Mouse (Mus musculus): ENCODE measurements around the gene H1f0. TPM values are rescaled to one million over a fixed set of nuclear protein-coding genes. Genes with fewer than 3 reads are reported as not detected.

Gene H1f0
- total RNA-seq (2021) = 10 to 100 TPM; 74.4 to 86.9 TPM
- long read RNA-seq, experiment 1, transcript H1f0-201 (1 exons, 2,055 nt) = major isoform, 110 of 110 reads
- long read RNA-seq, experiment 1, partial matches to known transcripts = 0 of 110 reads
- long read RNA-seq, experiment 1, other reads (novel, unspliced or antisense) = 0 of 110 reads
- long read RNA-seq, experiment 2, transcript H1f0-201 (1 exons, 2,055 nt) = major isoform, 128 of 129 reads
- long read RNA-seq, experiment 2, partial matches to known transcripts = 0 of 129 reads
- long read RNA-seq, experiment 2, other reads (novel, unspliced or antisense) = 1 of 129 reads

DNA sequence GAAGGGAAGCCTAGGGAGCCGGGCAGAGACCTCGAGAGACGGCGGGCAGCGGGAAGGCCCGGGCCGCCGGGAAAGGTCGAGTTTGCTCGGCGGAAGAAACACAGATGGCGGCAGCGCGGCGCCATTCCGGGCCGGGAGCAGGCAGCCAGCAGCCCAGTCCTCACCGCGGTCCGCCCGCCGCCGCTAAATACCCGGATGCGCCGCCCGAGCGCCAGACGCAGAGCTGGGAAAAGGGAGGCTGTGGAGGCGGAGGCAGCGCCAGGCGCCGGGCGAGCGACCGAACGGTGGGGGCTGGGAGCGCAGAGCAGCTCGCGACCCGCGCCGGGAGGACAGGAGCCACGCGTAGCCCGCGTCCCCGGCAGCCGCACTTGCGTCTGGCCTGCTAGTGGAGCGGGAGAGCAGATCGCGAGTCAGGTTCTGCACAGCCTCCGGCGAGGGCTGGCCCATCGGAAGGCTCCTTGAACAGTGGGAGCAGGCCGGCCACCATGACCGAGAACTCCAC lies at the start of gene H1f0:
Gene H1f0, plus strand, starts transcription at position 214 of the 502 bp plus-strand sequence.
- DNase-seq (ENCODE audit: low spot score) = peak; percentile 94

DNA sequence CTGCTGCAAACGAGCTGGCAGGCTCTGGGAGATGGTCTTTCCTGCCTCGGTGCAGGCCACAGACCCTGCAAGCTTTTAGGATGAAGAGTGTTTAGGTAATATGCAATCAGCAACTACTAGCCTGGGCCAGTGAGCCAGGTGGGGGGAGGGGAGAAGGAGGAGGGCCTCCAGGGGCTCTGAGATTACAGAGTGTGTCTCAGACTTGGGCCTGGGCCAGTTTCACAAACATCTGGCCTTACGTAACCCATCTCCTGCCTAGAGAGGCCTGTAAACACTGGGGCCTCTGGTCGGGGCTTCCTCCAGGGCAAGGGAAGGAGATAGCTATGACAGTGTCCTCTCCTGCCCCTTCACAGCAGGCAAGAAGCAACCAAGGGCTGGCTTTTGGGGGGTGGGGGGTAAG lies 49.4 kb upstream of the H1f0 start:
- DNase-seq (ENCODE audit: low spot score) = peak; percentile 89

DNA sequence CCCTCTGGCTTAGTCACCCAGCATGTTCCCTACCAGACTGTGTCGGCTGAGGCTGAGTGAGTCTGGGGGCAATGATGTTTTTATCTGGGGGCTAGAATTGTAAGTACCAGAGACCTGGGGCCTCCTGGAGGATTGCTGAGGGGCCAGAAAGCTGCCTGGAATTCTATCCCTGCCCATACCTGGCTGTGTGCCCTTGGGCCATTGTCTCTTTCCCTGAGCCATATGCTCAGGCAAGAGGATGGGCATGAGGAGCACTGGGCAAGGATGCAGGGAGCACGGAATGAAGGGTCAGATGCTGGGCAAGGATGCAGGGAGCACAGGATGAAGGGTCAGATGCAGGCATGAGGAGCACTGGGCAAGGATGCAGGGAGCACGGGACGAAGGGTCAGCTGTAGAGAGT lies 48.2 kb upstream of the H1f0 start:
- no peak for DNase-seq (ENCODE audit: low spot score)

DNA sequence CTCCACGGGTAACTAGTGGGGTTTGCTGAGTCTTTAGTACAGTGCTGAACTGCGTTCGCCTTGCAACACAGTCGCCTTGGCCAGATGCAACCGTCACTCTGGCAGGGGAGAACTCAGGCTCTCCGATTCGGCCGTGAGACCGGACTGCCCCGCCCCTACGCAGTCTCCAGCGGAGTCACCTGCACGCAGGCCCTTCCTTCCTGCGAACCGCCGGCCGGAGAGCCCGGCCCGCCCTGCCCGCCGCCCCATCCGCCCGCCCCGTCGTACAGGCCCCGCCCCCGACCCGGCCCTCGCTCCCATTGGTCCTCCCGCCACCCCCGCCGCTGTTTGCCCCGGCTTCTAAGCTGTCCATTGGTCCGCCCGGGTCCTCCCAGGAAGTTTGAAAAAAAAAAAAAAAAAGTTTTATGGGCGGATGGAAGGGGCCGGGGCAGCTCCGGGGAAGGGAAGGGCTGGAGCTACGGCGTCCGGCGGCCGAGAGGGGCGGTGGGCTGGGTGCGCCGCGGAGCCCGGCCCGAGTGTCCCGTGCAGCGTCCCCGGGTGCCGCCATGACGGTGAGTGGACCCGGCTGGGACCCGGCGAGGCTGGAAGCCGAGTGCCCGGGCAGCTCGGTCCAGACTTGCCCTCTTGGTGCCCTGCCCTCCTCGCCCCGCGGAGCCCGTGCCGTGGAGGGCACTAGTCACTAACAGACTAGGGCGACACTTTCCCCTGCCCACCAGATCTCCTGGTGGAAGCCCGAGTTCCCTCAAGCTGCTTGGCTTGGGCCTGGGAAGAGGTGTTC lies 45.4 kb upstream of the H1f0 start:
- DNase-seq (ENCODE audit: low spot score) = peak; percentile 88

DNA sequence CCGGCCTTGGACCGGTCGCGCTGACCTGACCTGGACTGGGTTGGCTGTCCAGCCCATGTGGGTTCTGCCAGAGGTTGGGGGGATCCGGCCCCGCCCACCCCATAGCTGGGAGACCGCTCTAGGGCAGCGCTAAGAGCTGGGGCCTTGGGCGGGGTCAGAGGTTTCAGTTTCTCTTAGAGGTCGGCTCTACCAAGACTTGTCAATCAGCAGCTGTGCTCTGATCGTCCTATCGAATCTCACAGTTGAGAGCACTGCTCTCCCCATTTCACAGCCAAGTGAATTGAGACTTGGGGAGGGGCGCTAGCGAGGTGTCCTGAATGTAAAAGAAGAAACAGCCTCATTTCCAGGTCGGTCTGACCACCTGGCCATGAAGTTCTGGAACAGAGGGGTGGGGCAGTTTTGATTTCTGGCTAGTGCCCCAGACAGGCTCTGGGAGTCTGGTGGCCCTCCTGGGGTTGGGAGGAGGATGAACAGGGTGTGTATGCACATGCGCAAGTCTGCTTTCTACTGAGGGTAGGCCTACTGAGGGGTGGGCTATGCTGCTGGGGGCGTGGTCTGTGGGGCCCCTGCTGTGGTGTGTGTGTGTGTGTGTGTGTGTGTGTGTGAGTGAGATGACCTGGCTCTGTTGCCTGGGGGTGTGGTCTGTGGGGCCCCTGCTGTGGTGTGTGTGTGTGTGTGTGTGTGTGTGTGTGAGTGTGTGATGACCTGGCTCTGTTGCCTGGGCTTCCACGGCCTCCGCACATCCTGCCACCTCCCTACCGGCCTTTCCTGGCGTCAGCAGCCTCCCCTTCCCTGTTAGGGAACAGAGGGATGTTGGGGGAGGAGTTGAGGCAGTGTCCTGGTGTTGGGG lies 44.6 kb upstream of the H1f0 start:
- peak; percentile 60 for DNase-seq (ENCODE audit: low spot score)

DNA sequence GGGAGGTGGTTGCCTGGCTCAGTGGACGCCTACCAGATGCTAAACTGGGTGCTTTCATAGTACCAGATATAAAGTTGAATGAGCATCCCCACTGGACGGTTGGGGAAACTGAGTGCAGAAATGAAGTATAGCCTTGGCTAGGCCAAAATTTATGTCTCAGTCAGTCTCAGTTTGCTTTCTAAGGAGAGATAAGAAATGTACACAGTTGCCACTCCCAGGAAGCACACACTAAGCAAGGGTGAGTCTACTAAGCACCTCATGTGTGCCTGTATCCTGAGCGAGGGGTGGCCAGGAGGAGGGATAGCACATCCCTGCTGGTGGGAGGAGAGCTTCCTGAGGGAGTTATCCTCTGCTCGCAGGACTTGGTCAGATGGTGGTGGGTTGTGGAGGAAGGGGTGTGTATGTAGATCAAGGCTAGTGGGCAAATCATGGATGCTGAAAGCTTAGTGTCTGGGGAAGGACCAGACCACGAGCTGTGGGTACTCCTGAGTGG lies 43.9 kb upstream of the H1f0 start:
- DNase-seq (ENCODE audit: low spot score) = no peak

DNA sequence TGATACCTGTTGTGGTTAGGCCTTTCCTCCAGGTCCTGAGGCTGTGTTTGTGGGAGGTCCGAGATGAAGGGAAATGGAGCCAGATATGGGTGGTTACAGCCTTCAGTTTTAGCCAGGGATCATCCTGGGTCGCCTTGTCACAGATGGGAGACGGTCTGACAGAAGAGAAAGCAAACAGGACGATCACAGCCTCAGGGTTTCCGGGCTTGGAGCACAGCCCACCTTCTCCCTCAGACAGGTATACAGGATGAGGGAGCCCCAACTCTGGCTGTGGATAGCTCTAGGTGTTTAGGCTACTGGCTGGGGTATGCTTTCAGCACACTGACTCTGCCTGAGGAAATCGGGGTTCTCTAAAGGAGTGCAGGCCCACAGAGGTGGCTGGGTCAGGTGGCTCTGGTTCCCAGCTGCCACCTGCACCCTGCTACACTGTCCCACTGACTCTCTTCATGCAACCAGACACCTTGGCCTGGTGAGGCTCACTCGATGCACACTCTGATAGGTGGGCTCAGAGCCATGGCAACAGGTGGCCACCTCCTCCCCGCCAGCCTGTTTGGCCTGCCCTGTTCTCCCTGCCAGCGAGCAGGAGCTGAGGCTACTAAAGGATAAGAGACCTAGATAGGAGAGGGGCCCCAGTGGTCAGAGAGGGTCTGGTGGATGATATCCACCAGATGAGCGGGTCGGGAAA lies 41.6 kb upstream of the H1f0 start:
- peak; percentile 87 for DNase-seq (ENCODE audit: low spot score)

DNA sequence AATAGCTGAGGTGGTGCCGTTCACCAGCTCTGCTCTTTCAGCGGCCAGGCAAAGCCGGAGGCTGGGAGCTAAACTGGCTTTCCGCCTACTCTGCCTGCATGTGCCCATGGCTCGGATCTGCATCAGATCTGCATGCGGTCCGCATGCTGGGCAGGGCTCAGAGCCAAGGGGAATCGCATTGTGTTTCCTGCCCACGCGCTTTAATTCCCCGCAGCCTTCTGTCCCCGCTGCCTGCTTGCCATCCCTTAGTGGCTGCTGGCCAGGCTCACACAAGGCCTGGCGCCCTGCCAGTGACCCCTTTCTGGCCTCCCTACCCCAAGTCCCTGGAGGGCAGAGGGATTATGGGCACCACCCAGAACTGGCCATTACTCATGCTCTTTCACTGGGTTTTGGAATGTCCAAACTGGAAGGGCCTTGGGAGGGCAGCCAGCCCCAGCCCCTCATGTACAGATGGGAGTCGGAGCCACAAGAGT lies 39.7 kb upstream of the H1f0 start:
- DNase-seq (ENCODE audit: low spot score) = peak; percentile 58

DNA sequence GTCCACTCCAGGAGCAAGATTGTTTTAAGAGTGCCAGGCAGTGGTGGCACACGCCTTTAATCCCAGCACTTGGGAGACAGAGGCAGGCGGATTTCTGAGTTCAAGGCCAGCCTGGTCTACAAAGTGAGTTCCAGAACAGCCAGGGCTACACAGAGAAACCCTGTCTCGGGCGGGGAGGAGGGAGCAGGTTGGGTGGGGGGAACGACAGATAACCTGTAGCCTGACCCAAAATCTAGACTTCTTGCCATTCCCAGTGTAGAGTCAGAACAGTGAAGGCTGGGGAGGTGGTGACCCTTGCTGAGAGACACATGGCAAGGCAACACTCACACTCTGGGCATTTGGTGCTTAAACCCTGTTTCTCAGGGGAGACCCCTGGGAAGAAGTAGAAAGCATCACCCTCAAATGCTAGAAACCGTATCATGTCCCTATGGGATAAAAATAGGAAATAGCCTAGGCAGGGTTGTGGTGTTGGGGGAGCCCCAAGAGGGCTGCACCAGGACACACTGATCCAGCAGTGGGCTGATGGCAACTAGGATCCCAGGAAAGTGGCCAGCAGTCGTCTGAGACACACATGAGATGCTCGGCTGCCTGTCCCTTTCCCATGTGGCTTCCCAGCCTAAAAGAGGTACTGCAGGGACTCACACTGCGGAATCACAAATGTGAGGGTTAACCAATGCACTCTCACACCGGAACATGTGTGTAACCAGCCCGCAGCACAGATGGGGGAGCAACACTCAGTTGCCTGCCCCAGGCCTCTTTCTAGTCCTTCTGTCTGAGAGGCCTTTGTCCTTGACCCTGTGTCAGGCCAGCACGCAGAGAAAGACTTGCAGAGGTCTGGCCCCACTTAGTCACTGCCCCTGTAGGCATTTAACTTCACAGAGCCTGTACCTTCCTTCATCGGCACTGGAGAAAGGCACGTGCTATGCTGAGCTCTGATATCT lies 38.8 kb upstream of the H1f0 start:
- peak; percentile 67 for DNase-seq (ENCODE audit: low spot score)

DNA sequence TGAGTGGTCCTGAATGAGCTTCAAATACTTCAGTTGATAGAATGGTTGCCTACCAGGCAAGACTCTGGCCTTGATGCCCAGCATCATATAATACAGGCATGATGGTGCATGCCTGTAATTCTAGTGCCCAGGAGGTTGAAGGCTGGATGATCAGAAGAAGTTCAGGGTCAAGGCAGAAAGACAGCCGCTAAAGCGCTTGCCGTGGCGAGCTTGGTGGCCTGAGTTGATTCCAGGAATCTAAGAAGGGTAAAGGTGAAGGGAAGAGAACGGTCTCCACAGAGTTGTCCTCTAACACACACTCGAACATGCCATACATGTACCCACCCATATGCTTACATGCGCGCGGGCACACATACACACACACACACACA lies 38.2 kb upstream of the H1f0 start:
- DNase-seq (ENCODE audit: low spot score) = no peak

DNA sequence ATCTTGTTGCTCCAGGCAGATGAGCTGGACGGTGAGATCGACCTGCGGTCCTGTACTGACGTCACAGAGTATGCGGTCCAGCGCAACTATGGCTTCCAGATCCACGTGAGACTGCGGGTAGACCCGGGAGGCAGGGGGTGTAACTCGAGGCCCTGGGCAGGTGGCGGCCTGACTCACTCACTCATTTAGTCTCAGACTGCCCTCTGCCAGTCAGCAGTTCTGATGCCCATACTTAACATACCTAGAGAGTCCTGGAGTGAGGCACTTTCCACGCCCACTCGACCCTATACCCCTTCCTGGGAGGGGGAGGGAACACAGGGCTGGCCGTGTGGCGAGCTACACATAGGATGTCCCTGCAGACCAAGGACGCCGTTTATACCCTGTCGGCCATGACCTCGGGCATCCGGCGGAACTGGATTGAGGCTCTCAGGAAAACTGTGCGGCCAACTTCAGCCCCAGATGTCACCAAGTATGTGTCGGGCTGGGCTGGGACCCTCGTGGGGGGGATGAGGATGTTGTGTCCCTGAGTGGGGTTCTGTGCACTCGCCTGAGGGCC lies 37.2 kb upstream of the H1f0 start:
- DNase-seq (ENCODE audit: low spot score) = no peak

DNA sequence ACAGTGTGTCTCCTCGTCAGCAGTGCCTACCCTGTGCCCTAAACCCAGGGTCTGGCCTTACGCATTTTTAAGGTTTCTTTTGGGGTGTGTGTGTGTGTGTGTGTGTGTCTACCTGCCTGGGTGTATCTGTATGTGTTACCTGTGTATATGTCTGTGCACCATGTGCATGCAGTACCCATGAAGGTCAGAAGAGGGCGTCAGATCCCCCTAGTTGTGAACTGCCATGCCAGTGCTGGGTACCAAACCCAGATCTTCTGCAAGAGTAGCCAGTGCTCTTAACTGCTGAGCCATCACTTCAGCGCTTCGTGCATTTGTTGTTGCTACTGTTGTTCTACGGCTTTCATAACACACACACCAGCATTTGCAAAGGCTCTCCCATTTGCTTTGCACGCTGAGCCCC lies 36.0 kb upstream of the H1f0 start:
- DNase-seq (ENCODE audit: low spot score) = no peak

DNA sequence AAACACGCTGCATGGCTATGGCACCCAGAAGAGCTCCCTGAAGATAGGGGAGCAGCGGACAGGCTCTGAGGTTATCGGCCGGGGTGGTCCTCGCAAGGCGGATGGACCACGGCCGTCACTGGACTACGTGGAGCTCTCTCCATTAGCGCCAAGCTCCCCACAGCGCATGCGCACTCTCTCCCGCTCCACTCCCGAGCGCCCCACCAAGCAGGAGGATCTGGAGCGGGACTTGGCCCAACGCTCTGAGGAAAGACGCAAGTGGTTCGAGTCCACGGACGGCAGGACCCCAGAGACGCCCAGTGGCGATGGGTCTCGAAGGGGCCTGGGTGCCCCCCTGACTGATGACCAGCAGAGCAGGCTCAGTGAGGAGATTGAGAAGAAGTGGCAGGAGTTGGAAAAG lies 35.3 kb upstream of the H1f0 start:
- DNase-seq (ENCODE audit: low spot score) = no peak

DNA sequence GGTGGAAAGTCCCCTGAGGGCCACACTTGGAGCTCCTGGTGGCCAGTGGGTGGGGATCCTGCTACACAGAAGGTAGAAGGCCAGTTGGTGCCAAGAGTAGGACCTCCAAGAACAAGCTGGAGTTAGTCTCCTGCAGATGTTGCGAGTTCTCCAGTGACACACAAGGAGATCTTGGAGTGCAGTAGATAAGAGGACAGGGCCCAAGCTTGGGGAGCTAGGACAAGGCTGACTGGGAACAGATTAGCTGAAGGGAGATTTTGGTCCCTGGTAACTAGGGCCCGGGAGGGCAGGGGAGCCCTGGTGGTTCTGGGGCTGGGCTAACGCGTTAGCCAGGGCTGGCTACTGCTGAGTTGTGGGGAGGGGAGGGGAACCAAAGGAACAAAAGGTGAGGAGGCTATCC lies 32.3 kb upstream of the H1f0 start:
- no peak for DNase-seq (ENCODE audit: low spot score)

DNA sequence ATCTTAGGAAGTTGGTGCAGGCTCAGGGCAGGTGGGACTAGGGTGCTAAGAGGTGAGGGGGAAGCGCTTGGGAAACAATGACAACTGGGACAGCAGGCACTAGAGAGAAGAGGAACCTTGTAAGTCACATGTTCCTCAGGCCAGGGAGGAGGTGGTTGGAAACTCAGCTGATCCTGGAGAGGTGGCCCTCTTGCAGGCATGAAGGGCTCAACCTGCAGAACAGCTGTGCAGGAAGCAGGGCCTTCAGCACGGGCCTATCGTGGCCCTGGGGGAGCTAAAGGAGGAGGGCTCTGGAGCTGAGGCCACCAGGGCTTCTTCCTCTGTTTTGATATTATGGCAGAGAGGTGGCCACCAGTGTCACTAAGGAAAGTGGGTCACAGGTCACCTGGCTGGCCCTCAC lies 31.6 kb upstream of the H1f0 start:
- DNase-seq (ENCODE audit: low spot score) = no peak

DNA sequence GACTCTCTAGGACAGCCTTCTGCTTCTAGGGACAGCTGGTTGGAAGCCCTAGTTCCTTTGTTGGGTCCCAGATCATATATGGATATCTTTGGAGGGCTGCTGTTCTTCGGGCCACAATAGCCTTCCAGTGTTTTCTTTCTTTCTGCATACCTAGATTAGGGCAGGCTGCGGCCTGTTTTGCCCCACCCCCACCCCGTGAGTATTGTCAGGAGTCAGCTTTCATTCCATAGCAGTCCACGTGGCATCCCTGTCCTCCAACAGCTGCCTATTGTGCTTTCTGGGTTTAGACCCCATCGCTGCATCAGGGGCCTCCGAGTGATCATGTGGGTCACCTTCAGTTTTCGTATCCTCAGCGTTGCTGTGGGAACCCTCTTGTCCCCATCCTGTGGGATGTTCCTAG lies 29.9 kb upstream of the H1f0 start:
- no peak for DNase-seq (ENCODE audit: low spot score)

DNA sequence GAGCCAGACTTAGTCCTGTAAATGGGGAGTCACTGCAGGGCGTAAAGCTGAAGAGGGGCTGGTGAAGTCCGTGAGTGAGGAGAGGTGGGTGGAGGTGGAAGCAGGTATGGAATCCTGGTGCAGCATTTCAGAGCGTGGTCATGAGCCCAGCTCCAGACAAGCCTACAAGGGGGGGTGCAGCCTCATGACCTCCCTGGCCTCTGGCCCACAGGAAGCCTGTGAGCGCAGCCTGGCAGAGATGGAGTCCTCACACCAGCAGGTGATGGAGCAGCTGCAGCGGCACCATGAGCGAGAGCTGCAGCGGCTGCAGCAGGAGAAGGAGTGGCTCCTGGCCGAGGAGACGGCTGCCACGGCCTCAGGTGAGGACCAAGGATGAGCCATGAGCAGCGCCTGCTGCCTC lies 28.7 kb upstream of the H1f0 start:
- no peak for DNase-seq (ENCODE audit: low spot score)

DNA sequence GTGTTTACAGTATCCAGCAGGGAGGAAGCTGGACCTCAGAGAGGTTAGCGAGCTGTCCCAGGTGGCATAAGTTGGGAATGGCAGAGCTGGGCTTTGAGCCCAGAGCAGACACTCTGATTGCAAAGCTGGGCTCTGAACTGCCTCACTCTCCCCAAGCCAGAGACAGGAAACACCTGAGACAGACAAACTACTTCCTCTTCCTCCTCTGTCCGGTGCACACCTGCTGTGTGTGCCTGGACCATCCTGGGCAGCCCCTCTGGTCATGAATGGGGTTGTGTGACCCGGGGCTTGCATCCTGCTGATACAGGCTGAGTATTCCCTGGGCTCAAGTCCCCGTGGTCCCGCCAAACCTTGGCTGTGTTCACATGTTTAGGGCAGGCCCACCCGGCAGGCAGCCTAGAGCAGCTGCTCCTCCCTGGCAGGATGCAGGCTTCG lies 27.9 kb upstream of the H1f0 start:
- DNase-seq (ENCODE audit: low spot score) = no peak

DNA sequence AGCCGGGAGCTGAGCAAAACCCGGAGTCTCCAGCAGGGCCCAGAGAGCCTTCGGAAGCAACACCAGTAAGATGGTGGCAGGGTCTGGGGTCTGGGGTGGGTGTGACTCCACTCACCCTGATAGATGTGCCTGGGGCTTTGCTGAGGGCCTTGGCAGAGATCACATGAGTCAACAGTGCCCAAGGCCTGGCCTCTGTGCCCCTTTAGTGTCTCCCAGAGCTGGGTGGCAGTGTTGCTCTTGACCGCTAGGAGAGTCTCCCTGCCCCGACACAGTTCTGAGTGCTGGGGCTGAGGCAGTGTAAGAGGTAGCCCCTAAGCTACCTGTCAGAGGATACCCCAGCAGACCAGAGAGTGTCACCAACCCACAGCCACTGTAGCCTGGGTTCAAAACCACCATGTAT lies 26.7 kb upstream of the H1f0 start:
- DNase-seq (ENCODE audit: low spot score) = no peak

DNA sequence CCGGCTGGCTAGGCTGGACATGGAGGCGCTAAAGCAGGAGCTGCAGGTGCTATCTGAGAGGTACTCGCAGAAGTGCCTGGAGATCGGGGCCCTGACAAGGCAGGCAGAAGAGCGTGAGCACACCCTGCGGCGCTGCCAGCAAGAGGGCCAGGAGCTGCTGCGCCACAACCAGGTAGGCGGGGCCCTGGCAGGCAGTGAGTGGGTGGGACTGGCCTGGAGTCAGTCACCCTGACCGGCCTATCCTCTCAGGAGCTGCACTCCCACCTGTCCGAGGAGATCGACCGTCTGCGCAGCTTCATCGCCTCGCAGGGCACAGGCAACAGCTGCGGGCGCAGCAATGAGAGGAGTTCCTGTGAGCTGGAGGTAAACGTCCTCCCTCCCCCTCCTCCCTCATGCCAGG lies 26.2 kb upstream of the H1f0 start:
- no peak for DNase-seq (ENCODE audit: low spot score)

Measured in gastrocnemius, adult 18-20 months (tissue).